Mouse (Mus musculus) myocyte (in vitro differentiated cells): ENCODE measurements at regions not wholly inside any gene's neighbourhood (a gene's known extent, or its start where the extent isn't known, plus 50 kb on each side); places are given as distances from the start of the nearest gene placed in this dataset.

Experiments
- H3K27me3 ChIP-seq: one replicate; pipeline ENCODE4 v1.6.1; 2011; ENCODE audit not compliant: control insufficient read depth, insufficient read depth, insufficient read length
- H3K36me3 ChIP-seq: one replicate; pipeline ENCODE4 v1.6.1; 2011; ENCODE audit not compliant: control insufficient read depth, insufficient read depth
- H3K4me2 ChIP-seq: one replicate; pipeline ENCODE4 v1.6.1; 2011; ENCODE audit warnings: low read depth, control low read depth
- H3K4me3 ChIP-seq: one replicate; pipeline ENCODE4 v1.5.1; 2011; ENCODE audit warnings: mild to moderate bottlenecking, control low read depth, moderate library complexity
- H3K79me2 ChIP-seq: one replicate; pipeline ENCODE4 v1.6.1; 2011; ENCODE audit not compliant: control insufficient read depth, insufficient read depth
- H3ac ChIP-seq: one replicate; pipeline ENCODE4 v1.6.1; 2011; ENCODE audit not compliant: control insufficient read depth, insufficient read length
- CEBPB ChIP-seq: IDR thresholded peaks from 2 replicates; pipeline ENCODE4 v1.6.1; 2011; ENCODE audit warnings: mild to moderate bottlenecking, moderate library complexity; ENCODE audit not compliant: poor library complexity, insufficient read depth, severe bottlenecking
- E2F4 ChIP-seq: IDR thresholded peaks from one replicate; pipeline ENCODE4 v1.6.1; 2011; ENCODE audit warnings: mild to moderate bottlenecking, control low read depth, moderate library complexity; ENCODE audit not compliant: insufficient read depth
- MAX ChIP-seq: IDR thresholded peaks from one replicate; pipeline ENCODE4 v1.6.1; 2011; ENCODE audit warnings: low read depth, mild to moderate bottlenecking, control low read depth
- MYOD1 ChIP-seq, 3 experiments: IDR thresholded peaks; one replicate each; pipeline ENCODE4 v1.6.1; 2011; ENCODE audit warnings: control low read depth in 2 of 3, low read depth in 2 of 3, mild to moderate bottlenecking in 2 of 3, moderate library complexity in 1 of 3; ENCODE audit not compliant: insufficient read length in 2 of 3, control insufficient read depth in 1 of 3
- MYOG ChIP-seq, 3 experiments: IDR thresholded peaks; one replicate each; pipeline ENCODE4 v1.6.1; 2011; ENCODE audit warnings: control low read depth in 2 of 3, low read depth in 2 of 3, mild to moderate bottlenecking in 2 of 3; ENCODE audit not compliant: insufficient read length in 2 of 3, control insufficient read depth in 1 of 3, insufficient read depth in 1 of 3
- POLR2A ChIP-seq: IDR thresholded peaks from one replicate; pipeline ENCODE4 v1.6.1; 2011; ENCODE audit warnings: low read depth, mild to moderate bottlenecking, control low read depth, moderate library complexity; ENCODE audit not compliant: insufficient read length
- POLR2AphosphoS2 ChIP-seq: IDR thresholded peaks from one replicate; pipeline ENCODE4 v1.6.1; 2011; ENCODE audit warnings: low read depth, control low read depth; ENCODE audit not compliant: insufficient read length
- REST ChIP-seq: IDR thresholded peaks from one replicate; pipeline ENCODE4 v1.6.1; 2011; ENCODE audit warnings: mild to moderate bottlenecking, control low read depth, moderate library complexity; ENCODE audit not compliant: insufficient read depth, insufficient read length
- SRF ChIP-seq: IDR thresholded peaks from one replicate; pipeline ENCODE4 v1.6.1; 2011; ENCODE audit warnings: low read depth; ENCODE audit not compliant: control insufficient read depth, insufficient read length
- TCF12 ChIP-seq: IDR thresholded peaks from one replicate; pipeline ENCODE4 v1.6.1; 2011; ENCODE audit warnings: mild to moderate bottlenecking, control low read depth; ENCODE audit not compliant: poor library complexity, insufficient read depth, severe bottlenecking
- TCF3 ChIP-seq: IDR thresholded peaks from one replicate; pipeline ENCODE4 v1.6.1; 2011; ENCODE audit warnings: low read depth, control low read depth; ENCODE audit not compliant: insufficient read length
- USF1 ChIP-seq: IDR thresholded peaks from one replicate; pipeline ENCODE4 v1.6.1; 2011; ENCODE audit warnings: low read depth, mild to moderate bottlenecking, control low read depth, moderate library complexity

GRCm38 (mm10) chr15:27207446-27207845 is 259.0 kb upstream of the Ank start:
- no peak overlapping the region for H3ac ChIP-seq
- peaks cover 6% of the 10 kb centered on the region for H3K27me3 ChIP-seq
- no peaks in the 10 kb centered on the region for H3K36me3 ChIP-seq
- no peak overlapping the region for H3K4me3 ChIP-seq
- no peak overlapping the region for H3K4me2 ChIP-seq
- TF ChIP-seq TCF3 (no peak), POLR2AphosphoS2 (no peak), POLR2A (no peak), MYOG (IDR thresholded peaks at IDR 0.05; ENCODE audit: control insufficient read depth in 1 of 3, insufficient read depth in 1 of 3, insufficient read length in 2 of 3, low read depth in 2 of 3) (no peak), CEBPB (no peak), MAX (no peak), REST (no peak), SRF (no peak), USF1 (no peak)
- no peaks in the 10 kb centered on the region for H3K79me2 ChIP-seq

GRCm38 (mm10) chr15:27216387-27216786 is 250.1 kb upstream of the Ank start:
- Histone ChIP-seq H3K79me2 (no peaks in the 10 kb centered on the region), H3K4me2 (no peak overlapping the region), H3K27me3 (no peaks in the 10 kb centered on the region), H3K4me3 (no peak overlapping the region), H3ac (no peak overlapping the region), H3K36me3 (no peaks in the 10 kb centered on the region)
- TF ChIP-seq E2F4, result no peak
- no peak for TF ChIP-seq TCF3
- TF ChIP-seq MAX, result no peak
- no peak for TF ChIP-seq TCF12
- TF ChIP-seq POLR2A, result no peak
- no peak for TF ChIP-seq MYOD1 (IDR thresholded peaks at IDR 0.05; ENCODE audit: control insufficient read depth in 1 of 3, insufficient read length in 2 of 3, low read depth in 2 of 3)
- TF ChIP-seq REST, result no peak
- TF ChIP-seq MYOG (IDR thresholded peaks at IDR 0.05; ENCODE audit: control insufficient read depth in 1 of 3, insufficient read depth in 1 of 3, insufficient read length in 2 of 3, low read depth in 2 of 3), result no peak
- no peak for TF ChIP-seq SRF
- no peak for TF ChIP-seq POLR2AphosphoS2
- no peak for TF ChIP-seq CEBPB
- no peak for TF ChIP-seq USF1

GRCm38 (mm10) chr15:27219126-27219738 is 247.2 kb upstream of the Ank start:
- TF ChIP-seq TCF12 (no peak), E2F4 (no peak), MAX (no peak), POLR2AphosphoS2 (no peak), TCF3 (no peak), POLR2A (no peak), CEBPB (no peak), USF1 (no peak), MYOD1 (IDR thresholded peaks at IDR 0.05; ENCODE audit: control insufficient read depth in 1 of 3, insufficient read length in 2 of 3, low read depth in 2 of 3) (no peak), REST (no peak)

GRCm38 (mm10) chr15:27223610-27224511 is 242.6 kb upstream of the Ank start:
- Histone ChIP-seq H3K36me3 (no peaks in the 10 kb centered on the region), H3K4me3 (no peak overlapping the region), H3K4me2 (peak overlapping the region; percentile 12), H3ac (no peak overlapping the region), H3K27me3 (no peaks in the 10 kb centered on the region), H3K79me2 (no peaks in the 10 kb centered on the region)
- peak in 1 of 3 experiments; percentile 16 for TF ChIP-seq MYOD1 (IDR thresholded peaks at IDR 0.05; ENCODE audit: control insufficient read depth in 1 of 3, insufficient read length in 2 of 3, low read depth in 2 of 3)
- TF ChIP-seq REST, result no peak

More at GRCm38 (mm10) chr15:27219126-27219738, 247.2 kb upstream of the Ank start:
- H3K36me3 ChIP-seq, result no peaks in the 10 kb centered on the region
- H3K4me2 ChIP-seq, result no peak overlapping the region
- no peaks in the 10 kb centered on the region for H3K27me3 ChIP-seq
- no peak overlapping the region for H3K4me3 ChIP-seq
- H3ac ChIP-seq, result no peak overlapping the region
- H3K79me2 ChIP-seq, result no peaks in the 10 kb centered on the region

- TF ChIP-seq POLR2AphosphoS2, result no peak
- TF ChIP-seq TCF12, result no peak
- TF ChIP-seq TCF3, result no peak
- no peak for TF ChIP-seq MYOG (IDR thresholded peaks at IDR 0.05; ENCODE audit: control insufficient read depth in 1 of 3, insufficient read depth in 1 of 3, insufficient read length in 2 of 3, low read depth in 2 of 3)
- TF ChIP-seq MAX, result no peak
- no peak for TF ChIP-seq E2F4
- TF ChIP-seq MYOD1 (IDR thresholded peaks at IDR 0.05; ENCODE audit: control insufficient read depth in 1 of 3, insufficient read length in 2 of 3, low read depth in 2 of 3), result no peak
- TF ChIP-seq SRF, result no peak
- no peak for TF ChIP-seq CEBPB
- no peak for TF ChIP-seq REST
- TF ChIP-seq USF1, result no peak
- no peak for TF ChIP-seq POLR2A
- Histone ChIP-seq H3K4me2 (no peak overlapping the region), H3K27me3 (no peaks in the 10 kb centered on the region), H3ac (no peak overlapping the region), H3K79me2 (no peaks in the 10 kb centered on the region), H3K36me3 (no peaks in the 10 kb centered on the region), H3K4me3 (no peak overlapping the region)
Measured at GRCm38 (mm10) chr15:27224512-27224850, 242.0 kb upstream of the Ank start.
